Mouse (Mus musculus): ENCODE data around the gene Car3.

The Car3 gene

DNA sequence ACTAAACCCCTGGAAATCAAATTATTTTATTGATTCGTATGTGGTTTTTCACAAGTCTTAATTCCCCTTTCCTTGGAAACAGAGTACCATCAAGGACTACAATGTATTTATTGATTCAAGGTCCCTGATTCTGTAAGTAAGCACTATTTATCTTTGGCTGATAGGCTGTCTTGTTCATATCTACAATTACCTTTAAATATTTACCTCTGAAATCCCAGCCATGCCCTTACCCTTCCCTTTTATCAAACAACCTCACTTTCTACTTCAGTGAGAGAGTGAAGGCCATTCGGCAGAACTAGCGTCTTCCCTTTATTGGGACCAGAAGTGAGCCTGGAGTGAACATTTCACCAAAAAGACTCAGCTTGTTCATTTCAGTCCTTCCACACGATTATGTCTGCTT, 50.5 kb downstream of the Car3 start:
- DNase-seq: no peak

DNA sequence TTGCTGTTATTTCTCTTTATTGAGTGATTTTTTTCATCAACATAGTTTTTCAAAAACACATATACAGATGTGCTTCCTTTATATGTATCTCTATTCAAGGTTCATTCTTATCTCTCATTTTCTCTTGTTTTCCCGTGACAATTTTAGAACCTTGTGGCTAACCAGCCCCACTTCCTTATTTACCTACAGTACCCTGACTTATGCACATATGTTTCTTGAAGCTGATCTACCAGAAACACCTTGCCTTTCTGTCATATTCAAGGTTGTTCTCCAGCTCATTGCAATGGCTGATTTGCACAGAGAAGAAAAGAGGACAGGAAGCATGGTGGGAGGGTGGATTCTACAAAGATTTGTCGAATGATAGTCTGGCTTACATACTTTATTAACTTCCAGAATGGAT, 52.0 kb downstream of the Car3 start:
- no peak for DNase-seq

DNA sequence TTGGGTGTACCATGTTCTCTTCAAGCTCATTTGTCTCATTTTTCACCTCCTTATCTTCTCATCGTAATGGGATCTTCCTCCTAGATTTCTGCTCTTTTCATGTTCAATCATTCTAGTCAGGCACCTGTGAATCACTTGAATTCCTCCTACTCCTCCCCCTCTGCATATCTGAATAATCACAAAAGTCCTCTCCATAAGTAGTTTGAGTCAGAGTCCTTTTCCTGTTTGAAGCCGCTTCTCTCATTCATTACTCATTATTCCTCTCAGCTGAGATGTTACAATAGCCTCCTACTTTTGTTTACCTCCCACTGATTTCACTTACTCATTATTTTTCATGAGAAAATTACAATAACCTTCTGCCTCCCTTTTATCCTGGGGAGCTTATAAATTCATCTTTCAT, 53.9 kb downstream of the Car3 start:
- DNase-seq: no peak
